Mouse (Mus musculus) thymus, adult 18-20 months (tissue): ENCODE results near the gene Snx6.
A peak's percentile ranks its signal among the peaks of the same experiment; 100 is the strongest.
"Not testable (repeated sequence)": the region's sequence is repeated elsewhere in the genome, so short reads cannot be mapped to it uniquely, and the experiment has no call there.

Experiments used
- DNase-seq, 2 experiments: peaks; one replicate each; pipeline ENCODE4 v3.0.0; 2022; ENCODE audit warnings: mixed read lengths in 2 of 2

Gene Snx6

GRCm38 (mm10) chr12:54796516-54797195 is 1.2 kb upstream of the Snx6 start:
- no peak for DNase-seq

GRCm38 (mm10) chr12:54794392-54794791 is 1.1 kb downstream of the Snx6 start:
- no peak for DNase-seq

GRCm38 (mm10) chr12:54791465-54791864 is 4.0 kb downstream of the Snx6 start:
- DNase-seq = no peak

- no peak for DNase-seq
These were observed 6.0 kb downstream of the Snx6 start for GRCm38 (mm10) chr12:54789346-54790143.

GRCm38 (mm10) chr12:54763624-54764023 is 31.9 kb downstream of the Snx6 start:
- no peak for DNase-seq

GRCm38 (mm10) chr12:54760676-54761075 is 34.8 kb downstream of the Snx6 start:
- DNase-seq = no peak

GRCm38 (mm10) chr12:54758846-54759245 is 36.7 kb downstream of the Snx6 start:
- no peak for DNase-seq

GRCm38 (mm10) chr12:54748647-54749046 is 46.9 kb downstream of the Snx6 start:
- DNase-seq = no peak

- DNase-seq = peak; percentile 15 to 47
These were observed 56.8 kb downstream of the Snx6 start for GRCm38 (mm10) chr12:54738661-54739243.

GRCm38 (mm10) chr12:54737891-54738660 is 57.4 kb downstream of the Snx6 start:
- DNase-seq = not testable (repeated sequence)

GRCm38 (mm10) chr12:54734307-54735131 is 61.0 kb downstream of the Snx6 start:
- DNase-seq = peak; percentile 21 to 40

- not testable (repeated sequence) for DNase-seq
These were observed 66.1 kb downstream of the Snx6 start for GRCm38 (mm10) chr12:54729140-54730059.

- DNase-seq = not testable (repeated sequence)
These were observed 76.4 kb downstream of the Snx6 start for GRCm38 (mm10) chr12:54718871-54719786.

GRCm38 (mm10) chr12:54717516-54717915 is 78.0 kb downstream of the Snx6 start:
- DNase-seq = not testable (repeated sequence)

- peak; percentile 32 to 65 for DNase-seq
These were observed 81.5 kb downstream of the Snx6 start for GRCm38 (mm10) chr12:54713822-54714626.

- peak in 1 of 2 experiments; percentile 42 for DNase-seq
These were observed 85.0 kb downstream of the Snx6 start for GRCm38 (mm10) chr12:54710494-54710879.

- DNase-seq = not testable (repeated sequence)
These were observed 85.6 kb downstream of the Snx6 start for GRCm38 (mm10) chr12:54709691-54710493.

- DNase-seq = no peak
These were observed 96.1 kb downstream of the Snx6 start for GRCm38 (mm10) chr12:54699394-54699793.
